Mouse (Mus musculus): ENCODE measurements around the gene Tial1. TPM values are rescaled to one million over a fixed set of nuclear protein-coding genes. Genes with fewer than 3 reads are reported as not detected.

Tial1 gene
- polyA plus RNA-seq, 1 experiment from 2014 or later: 38.4 TPM

DNA sequence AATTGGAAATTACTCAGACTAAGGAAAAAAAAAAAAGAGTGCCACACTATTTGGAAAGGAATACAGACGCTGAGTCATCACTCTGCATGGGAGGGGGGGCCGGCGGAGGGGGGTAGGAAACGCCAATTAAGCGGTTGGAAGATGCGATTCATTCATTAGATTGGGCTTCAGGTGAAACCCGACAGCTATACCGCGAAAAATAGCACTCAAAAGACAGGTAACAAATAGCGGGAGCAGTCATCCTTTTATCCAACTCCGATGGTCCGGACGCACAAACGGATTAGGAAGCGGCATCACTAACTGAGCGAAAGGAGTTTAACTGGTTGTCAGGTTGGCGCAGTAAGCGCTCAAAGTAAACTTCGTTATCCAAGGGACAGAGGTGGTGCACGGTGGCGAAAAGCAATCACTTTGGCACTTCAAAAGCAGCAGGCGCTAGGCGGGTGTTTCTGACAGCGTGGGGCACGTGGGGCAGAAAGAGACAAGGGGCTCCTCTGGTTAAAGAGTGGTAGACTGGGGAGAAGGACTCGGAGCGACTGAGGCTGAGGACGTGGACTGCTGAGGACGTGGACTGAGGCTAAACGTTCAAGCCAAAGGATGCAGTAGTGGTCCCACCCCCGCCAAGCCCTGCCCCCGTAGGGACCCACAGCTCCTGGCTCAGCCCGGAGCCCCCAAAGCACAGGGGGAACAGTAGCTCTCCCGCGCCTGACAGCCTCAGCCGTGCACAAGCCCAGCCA is 1.2 kb downstream of the Tial1 start:
- H3K9me3 ChIP-seq (ENCODE audit: control insufficient read depth, low read length): peaks cover 6% of the 10 kb centered on the region; the same call in 1 of the 2 replicates
- H3K4me2 ChIP-seq (ENCODE audit: low read depth, low read length): peak overlapping the region; percentile 85
- ATAC-seq (ENCODE audit: low read depth) (no peak), DNase-seq (ENCODE audit: low spot score) (peak; percentile 40)
- under 1% methylated on average over 36 of the region's 36 CpGs for WGBS
- H3K4me3 ChIP-seq (ENCODE audit: low read depth, low read length): peak overlapping the region; percentile 59
- H3K36me3 ChIP-seq (ENCODE audit: control insufficient read depth, insufficient read depth, low read length): no peaks in the 10 kb centered on the region
- H3K27me3 ChIP-seq (replicated peaks; ENCODE audit: control insufficient read depth, insufficient read depth, low read length): no peaks in the 10 kb centered on the region
- peak overlapping the region; percentile 80 for H3K9ac ChIP-seq (ENCODE audit: low read depth, low read length)
- H3K27ac ChIP-seq (replicated peaks; ENCODE audit: low read depth, low read length): peak overlapping the region; percentile 96
- peaks cover 13% of the 10 kb centered on the region for H3K4me1 ChIP-seq (ENCODE audit: control insufficient read depth, insufficient read depth, low read length)

DNA sequence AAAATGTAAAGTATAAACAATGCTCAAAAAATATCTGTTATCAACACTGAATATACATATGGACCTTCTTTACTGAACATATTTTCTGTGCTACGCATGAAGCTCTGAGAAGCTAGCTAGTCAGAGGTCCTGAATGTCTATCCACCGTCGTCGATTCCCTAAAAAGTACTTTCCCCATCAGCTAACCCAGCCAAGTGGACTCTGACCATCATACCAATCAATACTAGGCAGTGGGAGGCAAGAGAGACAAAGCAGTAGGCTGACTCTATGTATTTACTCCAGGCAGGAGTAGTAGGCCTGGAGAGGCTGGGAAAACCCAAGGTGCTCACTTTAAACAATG is 1.8 kb downstream of the Tial1 start:
- Histone ChIP-seq H3K4me2 (ENCODE audit: low read depth, low read length) (peak overlapping the region; percentile 85), H3K27ac (replicated peaks; ENCODE audit: low read depth, low read length) (no peak overlapping the region), H3K4me1 (ENCODE audit: control insufficient read depth, insufficient read depth, low read length) (peaks cover 13% of the 10 kb centered on the region), H3K9me3 (ENCODE audit: control insufficient read depth, low read length) (peaks cover 1% of the 10 kb centered on the region; the same call in 1 of the 2 replicates), H3K9ac (ENCODE audit: low read depth, low read length) (peak overlapping the region; percentile 80), H3K27me3 (replicated peaks; ENCODE audit: control insufficient read depth, insufficient read depth, low read length) (no peaks in the 10 kb centered on the region), H3K36me3 (ENCODE audit: control insufficient read depth, insufficient read depth, low read length) (0 out of 2 replicates have a peak, but pooled peaks cover 4% of the 10 kb centered on the region), H3K4me3 (ENCODE audit: low read depth, low read length) (peak overlapping the region; percentile 59)
- no peak for DNase-seq (ENCODE audit: low spot score)
- no peak for ATAC-seq (ENCODE audit: low read depth)
- 11% methylated on average over 4 of the region's 4 CpGs for WGBS

DNA sequence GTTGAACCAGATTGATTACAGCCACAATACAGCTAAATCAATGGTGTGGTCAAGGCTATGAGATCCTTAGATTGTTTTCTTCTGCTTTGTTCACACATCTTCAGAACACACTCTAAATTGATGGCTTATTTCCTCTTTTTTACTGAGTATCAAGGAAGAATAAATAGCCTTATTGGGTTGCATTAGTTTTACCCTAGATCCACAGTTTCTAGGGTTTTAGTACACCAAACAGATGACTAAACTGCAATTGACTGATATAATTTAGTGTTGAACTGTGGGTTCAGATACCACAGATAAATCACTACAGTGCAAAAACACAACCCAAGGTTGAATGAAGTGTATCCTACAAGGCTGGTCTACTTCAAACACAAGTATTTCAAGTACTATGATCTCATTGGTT is 3.5 kb downstream of the Tial1 start:
- ATAC-seq (ENCODE audit: low read depth): no peak
- DNase-seq (ENCODE audit: low spot score): no peak
- H3K4me1 ChIP-seq (ENCODE audit: control insufficient read depth, insufficient read depth, low read length): peaks cover 13% of the 10 kb centered on the region
- H3K27me3 ChIP-seq (replicated peaks; ENCODE audit: control insufficient read depth, insufficient read depth, low read length): no peaks in the 10 kb centered on the region
- H3K4me2 ChIP-seq (ENCODE audit: low read depth, low read length): no peak overlapping the region
- H3K9ac ChIP-seq (ENCODE audit: low read depth, low read length): no peak overlapping the region
- H3K36me3 ChIP-seq (ENCODE audit: control insufficient read depth, insufficient read depth, low read length): peaks cover 21% of the 10 kb centered on the region
- H3K27ac ChIP-seq (replicated peaks; ENCODE audit: low read depth, low read length): no peak overlapping the region
- H3K9me3 ChIP-seq (ENCODE audit: control insufficient read depth, low read length): no peaks in the 10 kb centered on the region
- no peak overlapping the region for H3K4me3 ChIP-seq (ENCODE audit: low read depth, low read length)

DNA sequence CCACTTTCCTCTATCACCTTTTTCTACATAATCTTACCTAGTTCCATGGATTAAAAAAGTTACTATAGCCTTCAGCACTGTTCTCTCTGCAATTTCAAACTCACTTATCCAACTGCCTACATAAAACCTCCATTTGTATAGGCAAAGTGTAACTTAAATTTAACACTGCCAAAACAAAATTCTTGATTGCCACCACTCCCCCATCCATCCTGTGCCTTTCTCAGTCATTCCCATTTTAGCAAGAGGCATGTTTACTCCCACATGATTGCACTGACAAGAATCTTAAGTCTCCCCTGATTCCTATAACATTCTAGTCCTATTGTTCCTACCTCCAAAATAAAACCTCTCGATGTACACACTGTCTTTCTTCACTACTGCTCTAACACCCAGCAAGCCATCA is 8.8 kb downstream of the Tial1 start:
- WGBS: 93% methylated on average over 1 of the region's 1 CpGs
- ATAC-seq (ENCODE audit: low read depth) (no peak), DNase-seq (ENCODE audit: low spot score) (no peak)
- Histone ChIP-seq H3K4me3 (ENCODE audit: low read depth, low read length) (no peak overlapping the region), H3K4me2 (ENCODE audit: low read depth, low read length) (no peak overlapping the region), H3K9ac (ENCODE audit: low read depth, low read length) (no peak overlapping the region), H3K27me3 (replicated peaks; ENCODE audit: control insufficient read depth, insufficient read depth, low read length) (no peaks in the 10 kb centered on the region), H3K9me3 (ENCODE audit: control insufficient read depth, low read length) (no peaks in the 10 kb centered on the region), H3K36me3 (ENCODE audit: control insufficient read depth, insufficient read depth, low read length) (peaks cover 57% of the 10 kb centered on the region), H3K4me1 (ENCODE audit: control insufficient read depth, insufficient read depth, low read length) (peaks cover 3% of the 10 kb centered on the region), H3K27ac (replicated peaks; ENCODE audit: low read depth, low read length) (no peak overlapping the region)

DNA sequence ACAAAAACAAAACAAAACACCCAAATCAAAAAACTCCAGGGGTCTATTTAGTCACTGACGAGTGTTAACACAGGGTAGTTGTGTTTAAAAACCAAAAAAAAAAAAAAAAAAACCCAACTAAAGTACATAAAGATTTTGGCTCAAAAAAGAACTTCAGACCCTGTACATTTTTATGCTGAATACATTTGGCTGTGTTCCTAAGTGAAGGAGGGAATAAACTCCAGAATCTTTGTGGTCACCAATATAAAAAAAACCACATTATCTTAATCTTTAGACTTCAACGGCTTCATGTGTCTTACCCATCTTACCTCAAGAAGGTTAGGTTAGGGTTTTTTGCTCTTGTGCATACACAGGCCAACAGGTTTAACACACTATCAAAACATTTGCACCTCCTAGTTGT is 20.9 kb downstream of the Tial1 start:
- WGBS: 83% methylated on average over 2 of the region's 2 CpGs

DNA sequence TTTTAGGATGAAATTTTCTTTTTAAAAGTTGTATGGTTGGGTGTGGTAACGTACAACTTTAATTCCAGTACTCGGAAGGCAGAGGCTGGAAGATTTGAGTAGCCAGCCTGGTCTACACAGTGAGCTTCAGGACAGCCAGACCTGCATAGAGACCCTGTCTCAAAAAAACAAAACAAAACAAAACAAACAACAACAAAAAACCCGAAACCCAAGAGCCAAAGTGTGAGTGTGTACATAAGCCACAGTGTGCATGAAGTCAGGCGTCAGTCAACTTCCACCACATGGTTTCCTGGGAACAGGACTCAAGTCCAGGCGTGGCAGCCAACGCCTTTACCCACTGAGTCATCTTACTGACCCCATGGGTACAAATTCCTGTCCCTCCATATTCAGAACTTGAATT is 22.3 kb downstream of the Tial1 start:
- 89% methylated on average over 6 of the region's 6 CpGs for WGBS
- H3K9me3 ChIP-seq (ENCODE audit: control insufficient read depth, low read length): no peaks in the 10 kb centered on the region
- no peak overlapping the region for H3K27ac ChIP-seq (replicated peaks; ENCODE audit: low read depth, low read length)

More for the DNA sequence above, 20.9 kb downstream of the Tial1 start:
- no peak overlapping the region for H3K9ac ChIP-seq (ENCODE audit: low read depth, low read length)
- DNase-seq (ENCODE audit: low spot score) (no peak), ATAC-seq (ENCODE audit: low read depth) (no peak)
- H3K4me3 ChIP-seq (ENCODE audit: low read depth, low read length): no peak overlapping the region
- H3K9me3 ChIP-seq (ENCODE audit: control insufficient read depth, low read length): no peaks in the 10 kb centered on the region
- H3K36me3 ChIP-seq (ENCODE audit: control insufficient read depth, insufficient read depth, low read length): peaks cover 55% of the 10 kb centered on the region
- H3K4me1 ChIP-seq (ENCODE audit: control insufficient read depth, insufficient read depth, low read length): no peaks in the 10 kb centered on the region
- no peak overlapping the region for H3K27ac ChIP-seq (replicated peaks; ENCODE audit: low read depth, low read length)
- no peak overlapping the region for H3K4me2 ChIP-seq (ENCODE audit: low read depth, low read length)
- H3K27me3 ChIP-seq (replicated peaks; ENCODE audit: control insufficient read depth, insufficient read depth, low read length): no peaks in the 10 kb centered on the region

DNA sequence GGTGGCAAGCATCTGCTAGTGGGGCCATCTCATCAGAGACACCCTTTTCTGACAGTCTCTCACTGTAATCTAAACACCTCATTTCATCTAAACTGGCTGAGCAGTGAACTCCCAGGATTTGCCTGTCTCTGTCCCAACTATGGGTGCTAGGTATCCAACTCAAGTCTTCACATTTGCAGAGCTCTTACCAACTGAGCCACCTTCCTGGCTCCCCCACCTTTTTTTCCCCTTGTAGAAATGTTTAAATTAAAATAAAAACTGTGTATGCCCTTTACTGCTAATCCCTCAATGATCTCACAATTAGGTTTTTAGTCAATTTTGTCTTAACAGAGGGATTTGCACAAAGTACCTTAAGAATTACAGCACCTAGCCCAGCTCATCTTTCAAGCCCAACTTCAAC is 23.4 kb downstream of the Tial1 start:
- no peak overlapping the region for H3K4me2 ChIP-seq (ENCODE audit: low read depth, low read length)
- H3K9me3 ChIP-seq (ENCODE audit: control insufficient read depth, low read length): no peaks in the 10 kb centered on the region
- no peak overlapping the region for H3K9ac ChIP-seq (ENCODE audit: low read depth, low read length)
- H3K4me3 ChIP-seq (ENCODE audit: low read depth, low read length): no peak overlapping the region
- no peak overlapping the region for H3K27ac ChIP-seq (replicated peaks; ENCODE audit: low read depth, low read length)
- H3K27me3 ChIP-seq (replicated peaks; ENCODE audit: control insufficient read depth, insufficient read depth, low read length): no peaks in the 10 kb centered on the region
- peaks cover 32% of the 10 kb centered on the region for H3K36me3 ChIP-seq (ENCODE audit: control insufficient read depth, insufficient read depth, low read length)
- ATAC-seq (ENCODE audit: low read depth) (no peak), DNase-seq (ENCODE audit: low spot score) (no peak)
- H3K4me1 ChIP-seq (ENCODE audit: control insufficient read depth, insufficient read depth, low read length): no peaks in the 10 kb centered on the region

More for the DNA sequence above, 22.3 kb downstream of the Tial1 start:
- H3K4me2 ChIP-seq (ENCODE audit: low read depth, low read length): no peak overlapping the region
- H3K9ac ChIP-seq (ENCODE audit: low read depth, low read length): no peak overlapping the region
- DNase-seq (ENCODE audit: low spot score) (no peak), ATAC-seq (ENCODE audit: low read depth) (no peak)
- no peaks in the 10 kb centered on the region for H3K4me1 ChIP-seq (ENCODE audit: control insufficient read depth, insufficient read depth, low read length)
- no peaks in the 10 kb centered on the region for H3K27me3 ChIP-seq (replicated peaks; ENCODE audit: control insufficient read depth, insufficient read depth, low read length)
- peaks cover 42% of the 10 kb centered on the region for H3K36me3 ChIP-seq (ENCODE audit: control insufficient read depth, insufficient read depth, low read length)
- no peak overlapping the region for H3K4me3 ChIP-seq (ENCODE audit: low read depth, low read length)

DNA sequence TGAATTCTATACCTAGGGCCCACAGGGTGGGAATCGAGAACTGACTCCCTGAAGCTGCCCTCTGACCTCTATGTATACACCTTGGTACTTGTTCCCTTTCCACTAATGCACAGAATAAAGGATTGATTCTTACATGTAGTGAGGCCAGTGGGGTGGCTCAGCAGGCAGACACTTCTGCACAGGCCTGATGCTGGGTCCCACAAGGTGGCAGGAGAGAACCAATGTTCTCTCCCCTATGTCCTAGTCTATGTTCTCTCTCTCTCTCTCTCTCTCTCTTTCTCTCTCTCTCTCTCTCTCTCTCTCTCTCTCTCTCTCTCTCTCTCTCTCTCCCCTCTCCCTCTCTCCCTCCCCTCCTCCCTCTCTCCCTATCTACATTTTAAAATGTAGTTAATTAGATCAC is 28.3 kb downstream of the Tial1 start:
- no peak overlapping the region for H3K4me3 ChIP-seq (ENCODE audit: low read depth, low read length)
- WGBS: 50% methylated on average over 1 of the region's 1 CpGs
- ATAC-seq (ENCODE audit: low read depth) (no peak), DNase-seq (ENCODE audit: low spot score) (no peak)
- no peaks in the 10 kb centered on the region for H3K27me3 ChIP-seq (replicated peaks; ENCODE audit: control insufficient read depth, insufficient read depth, low read length)
- no peak overlapping the region for H3K9ac ChIP-seq (ENCODE audit: low read depth, low read length)
- no peak overlapping the region for H3K4me2 ChIP-seq (ENCODE audit: low read depth, low read length)
- no peak overlapping the region for H3K27ac ChIP-seq (replicated peaks; ENCODE audit: low read depth, low read length)
- no peaks in the 10 kb centered on the region for H3K9me3 ChIP-seq (ENCODE audit: control insufficient read depth, low read length)
- H3K36me3 ChIP-seq (ENCODE audit: control insufficient read depth, insufficient read depth, low read length): no peaks in the 10 kb centered on the region
- H3K4me1 ChIP-seq (ENCODE audit: control insufficient read depth, insufficient read depth, low read length): no peaks in the 10 kb centered on the region

DNA sequence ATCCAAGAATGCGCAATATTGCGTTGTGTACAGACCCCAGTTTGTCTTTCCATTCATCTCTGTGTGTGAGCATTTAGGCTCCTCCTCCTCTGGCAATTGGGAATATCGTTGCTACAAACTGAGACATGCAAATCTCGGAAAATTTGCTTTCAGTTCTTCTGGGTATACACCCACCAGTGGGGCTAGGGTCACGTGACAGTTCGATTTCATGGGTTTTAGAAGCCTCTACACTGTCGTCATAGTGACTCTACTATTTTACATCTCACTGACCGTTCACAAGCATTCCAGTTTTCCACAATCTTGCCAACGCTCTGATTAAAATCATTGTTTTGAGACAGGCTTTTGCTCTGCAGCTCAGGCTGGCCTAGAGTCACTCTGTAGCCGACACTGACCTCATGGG is 28.9 kb downstream of the Tial1 start:
- DNase-seq (ENCODE audit: low spot score) (no peak), ATAC-seq (ENCODE audit: low read depth) (no peak)
- Histone ChIP-seq H3K9me3 (ENCODE audit: control insufficient read depth, low read length) (no peaks in the 10 kb centered on the region), H3K4me2 (ENCODE audit: low read depth, low read length) (no peak overlapping the region), H3K27ac (replicated peaks; ENCODE audit: low read depth, low read length) (no peak overlapping the region), H3K36me3 (ENCODE audit: control insufficient read depth, insufficient read depth, low read length) (no peaks in the 10 kb centered on the region), H3K27me3 (replicated peaks; ENCODE audit: control insufficient read depth, insufficient read depth, low read length) (no peaks in the 10 kb centered on the region), H3K9ac (ENCODE audit: low read depth, low read length) (no peak overlapping the region), H3K4me1 (ENCODE audit: control insufficient read depth, insufficient read depth, low read length) (no peaks in the 10 kb centered on the region), H3K4me3 (ENCODE audit: low read depth, low read length) (no peak overlapping the region)
- 63% methylated on average over 10 of the region's 10 CpGs for WGBS
